Mouse (Mus musculus): ENCODE data around the gene Serpina1d. TPM values are rescaled to one million over a fixed set of nuclear protein-coding genes. Genes with fewer than 3 reads are reported as not detected.

Serpina1d gene
- polyA plus RNA-seq, 1 experiment from 2014 or later = not detected

Other genes starting within 250 kb of the Serpina1d start
- gene Ppp4r4, start 241.3 kb downstream of the Serpina1d start, polyA plus RNA-seq (2014; fragmentation: Nextera tagmentation; extraction: Ambion mirVana) = 2.2 and 2.6 TPM in 2 replicates
- gene Serpina10, start 142.1 kb downstream of the Serpina1d start, polyA plus RNA-seq (2014; fragmentation: Nextera tagmentation; extraction: Ambion mirVana) = 0.14 TPM in 1 of 2 replicates, not detected in the other
- gene Serpina6, start 116.4 kb downstream of the Serpina1d start, polyA plus RNA-seq (2014; fragmentation: Nextera tagmentation; extraction: Ambion mirVana) = 0.43 and 0.55 TPM in 2 replicates
- not detected in 2 replicates for gene Serpina16, start 97.5 kb downstream of the Serpina1d start, polyA plus RNA-seq (2014; fragmentation: Nextera tagmentation; extraction: Ambion mirVana)
- gene Serpina1f, start 78.1 kb downstream of the Serpina1d start, polyA plus RNA-seq (2014; fragmentation: Nextera tagmentation; extraction: Ambion mirVana) = not detected in 2 replicates
- 0.46 TPM in 1 of 2 replicates, not detected in the other for gene Serpina1b, start 56.8 kb upstream of the Serpina1d start, polyA plus RNA-seq (2014; fragmentation: Nextera tagmentation; extraction: Ambion mirVana)
- gene Serpina1a, start 90.0 kb upstream of the Serpina1d start, polyA plus RNA-seq (2014; fragmentation: Nextera tagmentation; extraction: Ambion mirVana) = not detected in 2 replicates
- 0.31 TPM in 1 of 2 replicates, not detected in the other for gene Serpina1c, start 131.3 kb upstream of the Serpina1d start, polyA plus RNA-seq (2014; fragmentation: Nextera tagmentation; extraction: Ambion mirVana)
- not detected in 2 replicates for gene Serpina1e, start 185.4 kb upstream of the Serpina1d start, polyA plus RNA-seq (2014; fragmentation: Nextera tagmentation; extraction: Ambion mirVana)
- not detected in 2 replicates for gene Serpina11, start 216.4 kb upstream of the Serpina1d start, polyA plus RNA-seq (2014; fragmentation: Nextera tagmentation; extraction: Ambion mirVana)
- gene Serpina9, start 240.2 kb upstream of the Serpina1d start, polyA plus RNA-seq (2014; fragmentation: Nextera tagmentation; extraction: Ambion mirVana) = not detected in 2 replicates

Data from embryonic facial prominence, embryonic 11.5 days (tissue).